Mouse (Mus musculus) heart, embryonic 10.5 days (tissue): ENCODE data around the gene Dazl. TPM values are rescaled to one million over a fixed set of nuclear protein-coding genes. Genes with fewer than 3 reads are reported as not detected.
A peak's percentile ranks its signal among the peaks of the same experiment; 100 is the strongest.
"Not testable (repeated sequence)": the region's sequence is repeated elsewhere in the genome, so short reads cannot be mapped to it uniquely, and the experiment has no call there.

Experiments used
- DNase-seq: peaks from one replicate; pipeline ENCODE4 v3.0.0-alpha.2; 2017; ENCODE audit warnings: low spot score
- H3K27ac ChIP-seq: fragments of 300-500 bp; sonication (generic); 2 replicates; pipeline ENCODE4 v1.5.1; 2016; ENCODE audit warnings: mild to moderate bottlenecking
- H3K27me3 ChIP-seq: fragments of 300-500 bp; sonication (generic); 2 replicates; pipeline ENCODE4 v1.6.1; 2016; ENCODE audit warnings: mild to moderate bottlenecking; ENCODE audit not compliant: poor library complexity, insufficient read depth, severe bottlenecking
- H3K36me3 ChIP-seq: fragments of 300-500 bp; sonication (generic); 2 replicates; pipeline ENCODE4 v1.6.1; 2016; ENCODE audit warnings: mild to moderate bottlenecking, moderate library complexity
- H3K4me1 ChIP-seq: fragments of 300-500 bp; sonication (generic); 2 replicates; pipeline ENCODE4 v1.6.1; 2016; ENCODE audit warnings: mild to moderate bottlenecking
- H3K4me3 ChIP-seq: fragments of 300-500 bp; sonication (generic); 2 replicates; pipeline ENCODE4 v1.5.1; 2016; ENCODE audit warnings: mild to moderate bottlenecking, moderate library complexity
- H3K9me3 ChIP-seq: fragments of 300-500 bp; sonication (generic); 2 replicates; pipeline ENCODE4 v1.6.1; 2016; ENCODE audit warnings: mild to moderate bottlenecking, moderate library complexity
- WGBS: fragments of 180-500 bp; shearing (Covaris S2); methylation state at CpG from one replicate; pipeline ENCODE4 v1.1.7; 2016; 5-methylcytosine and 5-hydroxymethylcytosine counted together
- polyA plus RNA-seq: library from polyadenylated mRNA; unstranded; fragments of >200 nt; fragmentation: Nextera tagmentation; extraction: Ambion mirVana; gene quantifications from 2 replicates; pipeline ENCODE4 v1.2.1, GENCODE M21; 2016

Gene Dazl
- polyA plus RNA-seq, 1 experiment from 2014 or later = 0.49 TPM

GRCm38 (mm10) chr17:50309512-50310072, 16.2 kb upstream of the Dazl start:
- H3K9me3 ChIP-seq = no peaks in the 10 kb centered on the region
- H3K36me3 ChIP-seq = no peaks in the 10 kb centered on the region
- no peaks in the 10 kb centered on the region for H3K27me3 ChIP-seq
- no peaks in the 10 kb centered on the region for H3K4me1 ChIP-seq
- no peak overlapping the region for H3K4me3 ChIP-seq
- no peak for DNase-seq
- 87% methylated on average over 5 of the region's 5 CpGs for WGBS
- H3K27ac ChIP-seq = no peak overlapping the region

GRCm38 (mm10) chr17:50308880-50309279, 15.4 kb upstream of the Dazl start:
- 65% methylated on average over 5 of the region's 5 CpGs for WGBS

GRCm38 (mm10) chr17:50308059-50308647, 14.7 kb upstream of the Dazl start:
- no peak for DNase-seq
- Histone ChIP-seq H3K4me1 (no peaks in the 10 kb centered on the region), H3K4me3 (no peak overlapping the region), H3K9me3 (no peaks in the 10 kb centered on the region), H3K36me3 (no peaks in the 10 kb centered on the region), H3K27me3 (no peaks in the 10 kb centered on the region), H3K27ac (no peak overlapping the region)
- whole genome bisulfite sequencing = 88% methylated on average over 10 of the region's 10 CpGs

More at GRCm38 (mm10) chr17:50308880-50309279, 15.4 kb upstream of the Dazl start:
- no peak overlapping the region for H3K4me3 ChIP-seq
- no peaks in the 10 kb centered on the region for H3K4me1 ChIP-seq
- no peaks in the 10 kb centered on the region for H3K36me3 ChIP-seq
- no peaks in the 10 kb centered on the region for H3K9me3 ChIP-seq
- no peak overlapping the region for H3K27ac ChIP-seq
- no peak for DNase-seq
- H3K27me3 ChIP-seq = no peaks in the 10 kb centered on the region

GRCm38 (mm10) chr17:50302867-50303266, 9.4 kb upstream of the Dazl start:
- 0 out of 2 replicates have a peak, but pooled peaks cover 7% of the 10 kb centered on the region for H3K4me1 ChIP-seq
- 84% methylated on average over 3 of the region's 3 CpGs for WGBS
- H3K36me3 ChIP-seq = no peaks in the 10 kb centered on the region
- no peak overlapping the region for H3K4me3 ChIP-seq
- H3K27ac ChIP-seq = no peak overlapping the region
- 0 out of 2 replicates have a peak, but pooled peaks cover 3% of the 10 kb centered on the region for H3K27me3 ChIP-seq
- H3K9me3 ChIP-seq = no peaks in the 10 kb centered on the region
- DNase-seq = no peak

GRCm38 (mm10) chr17:50300171-50300841, 6.9 kb upstream of the Dazl start:
- no peak overlapping the region for H3K4me3 ChIP-seq
- 0 out of 2 replicates have a peak, but pooled peaks cover 7% of the 10 kb centered on the region for H3K4me1 ChIP-seq
- no peaks in the 10 kb centered on the region for H3K36me3 ChIP-seq
- H3K9me3 ChIP-seq = no peaks in the 10 kb centered on the region
- no peak for DNase-seq
- 0 out of 2 replicates have a peak, but pooled peaks cover 3% of the 10 kb centered on the region for H3K27me3 ChIP-seq
- no peak overlapping the region for H3K27ac ChIP-seq
- WGBS = 72% methylated on average over 11 of the region's 11 CpGs

GRCm38 (mm10) chr17:50298821-50299220, 5.4 kb upstream of the Dazl start:
- Histone ChIP-seq H3K27me3 (0 out of 2 replicates have a peak, but pooled peaks cover 3% of the 10 kb centered on the region), H3K27ac (no peak overlapping the region), H3K9me3 (no peaks in the 10 kb centered on the region), H3K36me3 (no peaks in the 10 kb centered on the region), H3K4me3 (no peak overlapping the region), H3K4me1 (0 out of 2 replicates have a peak, but pooled peaks cover 7% of the 10 kb centered on the region)
- 78% methylated on average over 7 of the region's 7 CpGs for WGBS
- DNase-seq = no peak

GRCm38 (mm10) chr17:50294726-50295125, 1.3 kb upstream of the Dazl start:
- DNase-seq = no peak
- H3K27ac ChIP-seq = no peak overlapping the region
- WGBS = 89% methylated on average over 12 of the region's 12 CpGs

GRCm38 (mm10) chr17:50292661-50293171, 720 bp downstream of the Dazl start:
- H3K4me1 ChIP-seq = peaks cover 6% of the 10 kb centered on the region
- peaks cover 5% of the 10 kb centered on the region for H3K9me3 ChIP-seq
- peak overlapping the region; percentile 89 for H3K27ac ChIP-seq
- H3K36me3 ChIP-seq = peaks cover 5% of the 10 kb centered on the region; the same call in 1 of the 2 replicates
- WGBS = 5% methylated on average over 56 of the region's 57 CpGs
- H3K27me3 ChIP-seq = no peaks in the 10 kb centered on the region
- peak; percentile 96 for DNase-seq
- peak overlapping the region; percentile 62 for H3K4me3 ChIP-seq

More at GRCm38 (mm10) chr17:50294726-50295125, 1.3 kb upstream of the Dazl start:
- Histone ChIP-seq H3K9me3 (peaks cover 5% of the 10 kb centered on the region), H3K4me3 (no peak overlapping the region), H3K27me3 (no peaks in the 10 kb centered on the region), H3K36me3 (peaks cover 5% of the 10 kb centered on the region; the same call in 1 of the 2 replicates), H3K4me1 (peaks cover 6% of the 10 kb centered on the region)

GRCm38 (mm10) chr17:50291485-50292200, 1.8 kb downstream of the Dazl start:
- WGBS = 23% methylated on average over 3 of the region's 3 CpGs
- no peak overlapping the region for H3K27ac ChIP-seq
- DNase-seq = no peak

GRCm38 (mm10) chr17:50284845-50285244, 8.6 kb downstream of the Dazl start:
- H3K36me3 ChIP-seq = no peaks in the 10 kb centered on the region
- H3K27me3 ChIP-seq = no peaks in the 10 kb centered on the region
- no peak overlapping the region for H3K4me3 ChIP-seq
- H3K9me3 ChIP-seq = no peaks in the 10 kb centered on the region
- no peak for DNase-seq
- H3K4me1 ChIP-seq = no peaks in the 10 kb centered on the region
- no peak overlapping the region for H3K27ac ChIP-seq
- WGBS = 67% methylated on average over 6 of the region's 6 CpGs

More at GRCm38 (mm10) chr17:50291485-50292200, 1.8 kb downstream of the Dazl start:
- Histone ChIP-seq H3K27me3 (no peaks in the 10 kb centered on the region), H3K9me3 (peaks cover 5% of the 10 kb centered on the region), H3K4me1 (peaks cover 6% of the 10 kb centered on the region), H3K4me3 (no peak overlapping the region), H3K36me3 (peaks cover 5% of the 10 kb centered on the region; the same call in 1 of the 2 replicates)

- WGBS = 77% methylated on average over 4 of the region's 4 CpGs
- H3K27ac ChIP-seq, H3K27me3 ChIP-seq, H3K9me3 ChIP-seq, DNase-seq, H3K4me3 ChIP-seq, H3K36me3 ChIP-seq, H3K4me1 ChIP-seq: not testable (repeated sequence)
Measured at GRCm38 (mm10) chr17:50261615-50262014, 31.8 kb downstream of the Dazl start.

GRCm38 (mm10) chr17:50260856-50261255, 32.6 kb downstream of the Dazl start:
- Histone ChIP-seq H3K4me1 (no peaks in the 10 kb centered on the region), H3K4me3 (no peak overlapping the region), H3K36me3 (no peaks in the 10 kb centered on the region), H3K9me3 (no peaks in the 10 kb centered on the region), H3K27me3 (no peaks in the 10 kb centered on the region), H3K27ac (no peak overlapping the region)
- DNase-seq = no peak
- WGBS = 85% methylated on average over 6 of the region's 6 CpGs
